In the genomic region with DNA sequence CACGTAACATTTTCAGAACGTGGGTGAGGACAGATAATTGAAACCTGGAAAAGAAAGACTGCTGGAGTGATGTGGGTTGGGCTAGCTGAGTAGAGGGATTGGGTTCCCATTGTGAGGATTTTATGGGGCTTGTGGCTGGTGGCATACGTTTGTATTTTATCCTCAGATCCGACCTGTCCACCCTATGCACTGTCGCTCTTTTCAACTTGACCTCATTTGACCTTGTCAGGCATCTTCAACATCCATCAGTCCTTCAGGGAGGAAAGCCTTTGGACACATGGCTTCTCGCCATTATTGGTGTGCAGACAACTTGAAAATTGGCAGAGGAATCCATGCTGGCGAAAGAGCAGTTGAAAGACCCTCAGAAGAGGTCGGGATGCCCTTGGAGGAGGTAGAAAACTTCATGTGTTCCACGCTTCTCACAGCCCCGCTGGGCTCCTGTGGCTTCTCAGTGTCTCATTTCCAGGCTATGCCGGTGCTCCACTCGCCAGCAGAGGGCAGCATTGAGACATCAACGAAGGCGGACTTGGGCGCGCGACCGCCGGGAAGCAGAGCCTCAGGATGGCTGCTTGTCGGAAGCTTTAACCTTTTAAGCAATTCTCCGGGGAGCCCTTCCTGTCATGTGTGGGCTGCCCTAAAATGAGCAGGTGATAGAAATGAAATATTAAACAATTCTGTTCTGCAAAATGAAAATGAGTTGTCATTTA, we compare ENCODE assay signal across 8 mouse cellular contexts.
A peak's percentile ranks its signal among the peaks of the same experiment; 100 is the strongest.
DNase-seq lines count a peak whose midpoint lies in the region; ATAC-seq lines count a peak whose summit lies in the region.

No protein-coding gene starts in this region.

- H3K4me1 ChIP-seq in hindbrain, embryonic 13.5 days (replicated peaks) = peaks cover 20% of the 10 kb centered on the region

- peak overlapping the region; percentile 53 for H3K4me2 ChIP-seq in hindbrain, embryonic 13.5 days

- no peaks in the 10 kb centered on the region for H3K9me3 ChIP-seq in hindbrain, embryonic 13.5 days

- peak; percentile 93 for ATAC-seq in hindbrain, embryonic 13.5 days (ENCODE audit: low FRiP score)

- H3K27me3 ChIP-seq in hindbrain, embryonic 13.5 days = no peaks in the 10 kb centered on the region

- H3K36me3 ChIP-seq in hindbrain, embryonic 13.5 days = no peaks in the 10 kb centered on the region

- peak overlapping the region; percentile 19; the same call in 1 of the 2 replicates for H3K4me3 ChIP-seq in hindbrain, embryonic 13.5 days

- WGBS in hindbrain, embryonic 13.5 days = 9% methylated on average over 21 of the region's 21 CpGs

- H3K9ac ChIP-seq in hindbrain, embryonic 13.5 days = peak overlapping the region; percentile 70

- DNase-seq in NIH3T3 (ENCODE audit: low read depth) = peak; percentile 93
- DNase-seq in cerebellum, postnatal 10 days = peak; percentile 99 to 100
- DNase-seq in frontal cortex, postnatal 14 days (ENCODE audit: low spot score in 2 of 2) = peak; percentile 91 to 97
- peak; percentile 97 for DNase-seq in layer of hippocampus, postnatal 14 days (ENCODE audit: low spot score in 2 of 2)
- DNase-seq in lung, postnatal 10 days = peak; percentile 93
- DNase-seq in ovary, postnatal 36 days (ENCODE audit: low spot score) = peak; percentile 87
- peak; percentile 93 for DNase-seq in thymus, postnatal 14 days

- peak overlapping the region; percentile 90 for H3K27ac ChIP-seq in hindbrain, embryonic 13.5 days

Comparison
In these comparisons a context has a peak if more than half of its experiments do, and no peak if none do; other contexts are left out.
1. Peak in every context shown above with its lines: DNase-seq, ATAC-seq, H3K4me3 ChIP-seq and H3K27ac ChIP-seq.